Mouse (Mus musculus) intestine, embryonic 15.5 days (tissue): ENCODE results near the gene Mphosph9. TPM values are rescaled to one million over a fixed set of nuclear protein-coding genes. Genes with fewer than 3 reads are reported as not detected.

Experiments
- ATAC-seq: fragments of 200-750 bp; cut with Nextera tagmentation; 2 replicates; pipeline ENCODE4 v1.8.0; 2017; ENCODE audit warnings: moderate TSS enrichment, moderate library complexity
- H3K27ac ChIP-seq: fragments of 300-500 bp; sonication (generic); 2 replicates; pipeline ENCODE4 v1.5.1; 2015; ENCODE audit warnings: mild to moderate bottlenecking, inconsistent platforms
- H3K27me3 ChIP-seq: fragments of 300-500 bp; sonication (generic); replicated peaks from 2 replicates; pipeline ENCODE4 v1.6.1; 2015; ENCODE audit warnings: inconsistent platforms
- H3K36me3 ChIP-seq: fragments of 300-500 bp; sonication (generic); 2 replicates; pipeline ENCODE4 v1.6.1; 2015; ENCODE audit warnings: inconsistent platforms
- H3K4me1 ChIP-seq: fragments of 300-500 bp; sonication (generic); replicated peaks from 2 replicates; pipeline ENCODE4 v1.6.1; 2015; ENCODE audit warnings: inconsistent platforms
- H3K4me2 ChIP-seq: fragments of 300-500 bp; sonication (generic); replicated peaks from 2 replicates; pipeline ENCODE4 v1.6.1; 2015; ENCODE audit warnings: mild to moderate bottlenecking, inconsistent platforms
- H3K4me3 ChIP-seq: fragments of 300-500 bp; sonication (generic); replicated peaks from 2 replicates; pipeline ENCODE4 v1.5.1; 2015; ENCODE audit warnings: inconsistent platforms
- H3K9ac ChIP-seq: fragments of 300-500 bp; sonication (generic); 2 replicates; pipeline ENCODE4 v1.6.1; 2015; ENCODE audit warnings: inconsistent platforms
- H3K9me3 ChIP-seq: fragments of 300-500 bp; sonication (generic); 2 replicates; pipeline ENCODE4 v1.6.1; 2016; ENCODE audit warnings: inconsistent platforms
- WGBS: fragments of 180-500 bp; shearing (Covaris S2); methylation state at CpG from one replicate; pipeline ENCODE4 v1.1.7; 2015; 5-methylcytosine and 5-hydroxymethylcytosine counted together
- polyA plus RNA-seq: library from polyadenylated mRNA; unstranded; fragments of >200 nt; fragmentation: Nextera tagmentation; extraction: Ambion mirVana; gene quantifications from 2 replicates; pipeline ENCODE4 v1.2.1, GENCODE M21; 2015

The Mphosph9 gene
- polyA plus RNA-seq, 1 experiment from 2014 or later: 10.3 TPM

DNA sequence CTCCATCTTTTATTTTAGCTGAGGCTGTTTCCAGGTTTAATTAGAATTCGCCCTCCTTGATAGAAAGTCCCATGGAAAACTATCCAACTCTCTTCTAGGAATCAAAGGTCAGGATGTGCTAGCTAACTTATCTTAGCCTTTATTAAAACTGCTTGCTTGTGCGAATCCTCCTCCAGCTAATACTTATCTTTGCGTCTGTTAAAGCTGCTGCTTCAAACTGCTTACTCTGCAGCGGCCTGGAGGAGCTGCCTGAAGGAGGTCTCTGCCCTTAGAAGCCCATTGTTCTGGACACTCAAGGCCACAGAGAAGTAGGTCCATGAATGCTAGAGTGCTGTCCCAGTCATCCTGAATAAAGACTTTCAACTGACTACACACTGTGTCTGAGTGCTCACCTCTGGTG is 31.3 kb downstream of the Mphosph9 start:
- no peak for ATAC-seq
- WGBS: 90% methylated on average over 4 of the region's 4 CpGs
- no peaks in the 10 kb centered on the region for H3K9me3 ChIP-seq
- H3K4me1 ChIP-seq: no peaks in the 10 kb centered on the region
- H3K4me2 ChIP-seq: no peak overlapping the region
- H3K9ac ChIP-seq: no peak overlapping the region
- no peak overlapping the region for H3K4me3 ChIP-seq
- H3K36me3 ChIP-seq: peaks cover 14% of the 10 kb centered on the region
- H3K27ac ChIP-seq: no peak overlapping the region
- H3K27me3 ChIP-seq: no peaks in the 10 kb centered on the region

DNA sequence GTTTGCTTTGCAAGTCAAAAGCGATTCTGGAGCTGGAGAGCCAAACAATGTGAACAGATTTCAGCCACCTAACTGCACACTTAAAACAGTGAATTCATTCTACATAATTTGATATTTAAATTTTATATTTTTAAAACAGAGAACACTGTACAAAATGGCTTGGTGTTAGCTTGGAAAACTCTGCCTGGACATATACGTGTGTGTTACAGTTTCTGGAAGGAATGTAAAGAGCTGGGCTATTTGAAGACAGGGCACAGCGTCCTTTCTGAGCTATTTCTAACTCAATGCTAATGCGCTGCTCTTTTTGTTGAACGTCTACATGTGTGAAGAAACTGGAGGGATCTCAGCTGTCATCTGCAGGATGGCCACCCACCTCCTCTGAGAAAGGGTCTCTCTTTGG is 33.8 kb downstream of the Mphosph9 start:
- Histone ChIP-seq H3K27ac (no peak overlapping the region), H3K4me3 (no peak overlapping the region), H3K27me3 (no peaks in the 10 kb centered on the region), H3K9me3 (no peaks in the 10 kb centered on the region), H3K9ac (no peak overlapping the region), H3K4me2 (no peak overlapping the region), H3K36me3 (peaks cover 22% of the 10 kb centered on the region), H3K4me1 (no peaks in the 10 kb centered on the region)
- ATAC-seq: no peak
- 92% methylated on average over 5 of the region's 5 CpGs for WGBS

DNA sequence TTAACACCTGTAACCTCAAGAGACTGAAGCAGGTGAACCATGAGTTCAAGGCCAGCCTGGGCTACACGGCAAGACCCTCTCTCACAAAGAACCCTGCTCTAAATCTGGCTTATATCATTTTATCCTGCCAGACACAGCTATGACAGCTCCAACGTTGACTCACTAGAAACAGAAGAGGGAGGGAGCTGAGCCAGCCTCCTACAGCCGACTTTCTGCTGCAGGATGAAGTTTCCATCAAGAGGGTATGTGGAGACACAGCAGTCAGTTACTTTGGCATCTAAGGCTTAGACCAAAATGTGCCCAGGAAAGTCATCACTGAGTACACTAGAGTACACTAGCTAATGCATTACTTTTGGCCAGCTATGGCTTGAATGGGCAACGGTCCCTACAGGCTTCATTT is 37.6 kb downstream of the Mphosph9 start:
- no peaks in the 10 kb centered on the region for H3K9me3 ChIP-seq
- H3K27me3 ChIP-seq: no peaks in the 10 kb centered on the region
- H3K4me2 ChIP-seq: no peak overlapping the region
- WGBS: 83% methylated on average over 4 of the region's 4 CpGs
- no peaks in the 10 kb centered on the region for H3K4me1 ChIP-seq
- H3K4me3 ChIP-seq: no peak overlapping the region
- H3K36me3 ChIP-seq: peaks cover 25% of the 10 kb centered on the region
- no peak overlapping the region for H3K9ac ChIP-seq
- H3K27ac ChIP-seq: no peak overlapping the region
- no peak for ATAC-seq

GRCm38 (mm10) chr5:124287616-124288247 is 40.0 kb downstream of the Mphosph9 start:
- H3K9me3 ChIP-seq: no peaks in the 10 kb centered on the region
- 96% methylated on average over 6 of the region's 6 CpGs for WGBS
- H3K36me3 ChIP-seq: peaks cover 27% of the 10 kb centered on the region

DNA sequence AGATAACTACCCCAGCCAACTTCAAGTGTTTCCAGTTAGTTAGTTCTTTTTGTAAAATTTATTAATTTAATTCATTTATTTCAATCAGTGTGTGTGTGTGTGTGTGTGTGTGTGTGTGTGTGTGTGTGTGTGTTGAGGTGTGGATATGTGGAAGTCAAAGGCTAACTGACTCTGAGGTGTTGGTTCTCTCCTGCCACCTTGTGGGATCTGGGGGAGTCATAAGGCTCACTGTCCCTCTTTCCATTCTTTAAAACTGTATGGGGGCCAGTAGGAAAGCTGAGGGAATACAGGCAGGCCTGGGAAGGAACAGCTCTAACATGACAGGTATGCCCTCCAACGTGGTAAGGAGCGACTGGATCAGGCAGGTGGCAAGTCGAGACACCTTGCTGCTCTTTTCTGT is 43.4 kb downstream of the Mphosph9 start:
- H3K27ac ChIP-seq: no peak overlapping the region
- H3K9ac ChIP-seq: no peak overlapping the region
- WGBS: 67% methylated on average over 3 of the region's 3 CpGs
- ATAC-seq: no peak
- H3K27me3 ChIP-seq: no peaks in the 10 kb centered on the region
- H3K4me2 ChIP-seq: no peak overlapping the region
- no peaks in the 10 kb centered on the region for H3K4me1 ChIP-seq
- no peaks in the 10 kb centered on the region for H3K9me3 ChIP-seq
- peaks cover 21% of the 10 kb centered on the region for H3K36me3 ChIP-seq
- H3K4me3 ChIP-seq: no peak overlapping the region

More at GRCm38 (mm10) chr5:124287616-124288247, 40.0 kb downstream of the Mphosph9 start:
- no peak for ATAC-seq
- Histone ChIP-seq H3K4me3 (no peak overlapping the region), H3K9ac (no peak overlapping the region), H3K27ac (no peak overlapping the region), H3K4me2 (no peak overlapping the region), H3K27me3 (no peaks in the 10 kb centered on the region), H3K4me1 (no peaks in the 10 kb centered on the region)

- Histone ChIP-seq H3K9ac (no peak overlapping the region), H3K27me3 (no peaks in the 10 kb centered on the region), H3K36me3 (peaks cover 22% of the 10 kb centered on the region), H3K9me3 (no peaks in the 10 kb centered on the region), H3K4me2 (no peak overlapping the region), H3K27ac (no peak overlapping the region), H3K4me1 (no peaks in the 10 kb centered on the region), H3K4me3 (no peak overlapping the region)
- ATAC-seq: no peak
- WGBS: 89% methylated on average over 2 of the region's 2 CpGs
Measured at GRCm38 (mm10) chr5:124282854-124283253, 44.9 kb downstream of the Mphosph9 start.

GRCm38 (mm10) chr5:124270226-124270625 is 57.5 kb downstream of the Mphosph9 start:
- Histone ChIP-seq H3K4me2 (no peak overlapping the region), H3K9me3 (no peaks in the 10 kb centered on the region), H3K9ac (no peak overlapping the region), H3K36me3 (0 out of 2 replicates have a peak, but pooled peaks cover 3% of the 10 kb centered on the region), H3K4me1 (no peaks in the 10 kb centered on the region), H3K27me3 (no peaks in the 10 kb centered on the region), H3K27ac (no peak overlapping the region), H3K4me3 (no peak overlapping the region)
- WGBS: 92% methylated on average over 5 of the region's 5 CpGs
- no peak for ATAC-seq

GRCm38 (mm10) chr5:124269661-124270060 is 58.1 kb downstream of the Mphosph9 start:
- Histone ChIP-seq H3K4me3 (no peak overlapping the region), H3K27ac (no peak overlapping the region), H3K9me3 (no peaks in the 10 kb centered on the region), H3K4me2 (no peak overlapping the region), H3K36me3 (no peaks in the 10 kb centered on the region; the same call in 1 of the 2 replicates), H3K4me1 (no peaks in the 10 kb centered on the region), H3K9ac (no peak overlapping the region), H3K27me3 (no peaks in the 10 kb centered on the region)
- 89% methylated on average over 11 of the region's 11 CpGs for WGBS
- ATAC-seq: no peak

DNA sequence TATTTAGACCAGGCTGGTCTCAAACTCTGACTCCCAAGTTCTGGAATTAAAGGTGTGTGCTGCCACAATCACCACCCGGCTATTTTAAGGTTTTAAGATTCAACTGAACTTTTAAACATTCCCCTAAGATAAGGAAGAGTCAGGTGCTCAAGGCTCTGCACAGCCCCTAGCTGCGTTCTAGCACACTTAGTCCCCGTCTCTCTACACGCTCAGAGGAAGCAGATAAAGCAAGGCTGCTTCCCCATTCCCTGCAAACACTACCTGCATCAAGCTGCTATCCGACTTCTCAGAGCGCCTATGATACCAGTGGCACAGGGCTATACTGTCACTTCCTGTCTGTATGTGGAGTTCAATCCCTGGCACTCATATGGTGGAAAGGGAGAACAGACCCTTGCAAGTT is 60.1 kb downstream of the Mphosph9 start:
- H3K9ac ChIP-seq: no peak overlapping the region
- H3K4me3 ChIP-seq: no peak overlapping the region
- H3K4me1 ChIP-seq: 0 out of 2 replicates have a peak, but pooled peaks cover 3% of the 10 kb centered on the region
- no peak overlapping the region for H3K4me2 ChIP-seq
- no peaks in the 10 kb centered on the region; the same call in 1 of the 2 replicates for H3K36me3 ChIP-seq
- 71% methylated on average over 6 of the region's 6 CpGs for WGBS
- ATAC-seq: no peak
- H3K9me3 ChIP-seq: no peaks in the 10 kb centered on the region
- H3K27me3 ChIP-seq: no peaks in the 10 kb centered on the region
- H3K27ac ChIP-seq: no peak overlapping the region

DNA sequence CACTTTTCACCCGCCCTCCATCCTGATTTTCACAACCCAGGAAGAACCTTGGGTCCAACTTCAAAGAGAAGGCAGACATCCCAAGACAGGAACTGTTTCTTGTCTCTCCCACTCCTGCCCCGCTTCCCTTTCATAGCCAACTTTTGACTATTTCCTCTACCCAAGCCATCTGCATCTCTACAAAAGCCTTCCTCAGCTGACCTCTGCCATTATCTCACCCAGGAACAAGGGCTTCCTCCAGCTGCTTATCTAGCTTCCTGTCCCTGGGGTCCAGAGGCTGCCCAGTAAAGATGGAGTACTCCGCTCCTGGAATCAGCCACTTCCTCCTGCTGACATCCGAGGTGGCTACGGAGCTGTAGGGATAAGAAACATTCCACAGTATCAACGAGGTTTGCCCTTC is 61.0 kb downstream of the Mphosph9 start:
- H3K36me3 ChIP-seq: no peaks in the 10 kb centered on the region; the same call in 1 of the 2 replicates
- H3K9me3 ChIP-seq: no peaks in the 10 kb centered on the region
- 0 out of 2 replicates have a peak, but pooled peaks cover 5% of the 10 kb centered on the region for H3K4me1 ChIP-seq
- no peak overlapping the region for H3K27ac ChIP-seq
- 80% methylated on average over 6 of the region's 6 CpGs for WGBS
- H3K9ac ChIP-seq: no peak overlapping the region
- no peak overlapping the region for H3K4me2 ChIP-seq
- no peak overlapping the region for H3K4me3 ChIP-seq
- no peak for ATAC-seq
- H3K27me3 ChIP-seq: no peaks in the 10 kb centered on the region

DNA sequence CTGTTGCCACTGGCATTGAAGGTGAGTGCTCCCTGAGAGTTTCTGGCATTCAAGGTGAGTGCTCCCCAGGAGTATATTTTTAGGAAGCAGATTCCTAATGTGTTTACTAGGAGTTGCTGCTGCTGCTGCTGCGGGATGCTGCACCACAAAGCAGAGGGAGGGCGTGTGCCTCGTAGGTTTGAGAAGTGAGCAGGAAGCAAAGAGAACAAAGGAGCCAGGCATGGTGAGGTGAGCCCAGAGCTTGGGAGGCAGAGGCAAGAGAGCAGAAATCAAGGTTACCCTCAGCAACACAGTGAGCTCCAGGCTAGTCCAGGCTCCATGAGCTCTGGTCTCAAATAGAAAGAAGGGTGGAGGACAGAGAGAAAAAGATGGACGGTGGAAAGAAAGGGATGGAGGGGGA is 64.5 kb downstream of the Mphosph9 start:
- H3K27ac ChIP-seq: no peak overlapping the region
- H3K9ac ChIP-seq: no peak overlapping the region
- no peak overlapping the region for H3K4me2 ChIP-seq
- no peak overlapping the region for H3K4me3 ChIP-seq
- 72% methylated on average over 4 of the region's 4 CpGs for WGBS
- no peaks in the 10 kb centered on the region for H3K9me3 ChIP-seq
- no peaks in the 10 kb centered on the region for H3K27me3 ChIP-seq
- peaks cover 13% of the 10 kb centered on the region for H3K36me3 ChIP-seq
- no peak for ATAC-seq
- 0 out of 2 replicates have a peak, but pooled peaks cover 5% of the 10 kb centered on the region for H3K4me1 ChIP-seq

GRCm38 (mm10) chr5:124262090-124262489 is 65.7 kb downstream of the Mphosph9 start:
- Histone ChIP-seq H3K9me3 (no peaks in the 10 kb centered on the region), H3K4me1 (0 out of 2 replicates have a peak, but pooled peaks cover 5% of the 10 kb centered on the region), H3K4me2 (0 out of 2 replicates have a peak overlapping the region, but pooled peaks have one; percentile 2), H3K4me3 (no peak overlapping the region), H3K27ac (peak overlapping the region; percentile 17; the same call in 1 of the 2 replicates), H3K9ac (no peak overlapping the region), H3K27me3 (no peaks in the 10 kb centered on the region), H3K36me3 (peaks cover 18% of the 10 kb centered on the region)
- peak; percentile 58 for ATAC-seq
- 61% methylated on average over 4 of the region's 4 CpGs for WGBS

GRCm38 (mm10) chr5:124259133-124259532 is 68.6 kb downstream of the Mphosph9 start:
- Histone ChIP-seq H3K4me1 (0 out of 2 replicates have a peak, but pooled peaks cover 5% of the 10 kb centered on the region), H3K9me3 (no peaks in the 10 kb centered on the region), H3K9ac (no peak overlapping the region), H3K36me3 (peaks cover 18% of the 10 kb centered on the region), H3K4me3 (no peak overlapping the region), H3K27ac (no peak overlapping the region), H3K27me3 (no peaks in the 10 kb centered on the region), H3K4me2 (no peak overlapping the region)
- ATAC-seq: no peak
- 43% methylated on average over 2 of the region's 2 CpGs for WGBS
